Mouse (Mus musculus): ENCODE results near the gene Pde11a. TPM values are rescaled to one million over a fixed set of nuclear protein-coding genes. Genes with fewer than 3 reads are reported as not detected.

The Pde11a gene
- polyA plus RNA-seq, 1 experiment from 2014 or later = 1.2 TPM

- Histone ChIP-seq H3K27me3 (replicated peaks; ENCODE audit: control insufficient read depth, insufficient read depth, low read length) (no peaks in the 10 kb centered on the region), H3K27ac (ENCODE audit: low read depth, low read length) (0 out of 2 replicates have a peak overlapping the region, but pooled peaks have one; percentile 25), H3K9ac (ENCODE audit: low read depth, low read length) (no peak overlapping the region), H3K4me1 (ENCODE audit: control insufficient read depth, insufficient read depth, low read depth, low read length) (peaks cover 10% of the 10 kb centered on the region), H3K4me2 (ENCODE audit: low read length) (no peak overlapping the region), H3K36me3 (ENCODE audit: control insufficient read depth, insufficient read depth, low read length) (no peaks in the 10 kb centered on the region), H3K4me3 (ENCODE audit: low read length) (no peak overlapping the region), H3K9me3 (ENCODE audit: control insufficient read depth, low read length) (no peaks in the 10 kb centered on the region)
- 52% methylated on average over 6 of the region's 6 CpGs for WGBS
- ATAC-seq = no peak
Observed at GRCm38 (mm10) chr2:75991581-75992205, 346.9 kb downstream of the Pde11a start.

GRCm38 (mm10) chr2:75990885-75991539, 347.6 kb downstream of the Pde11a start:
- no peaks in the 10 kb centered on the region for H3K9me3 ChIP-seq (ENCODE audit: control insufficient read depth, low read length)
- no peak overlapping the region for H3K4me3 ChIP-seq (ENCODE audit: low read length)
- H3K36me3 ChIP-seq (ENCODE audit: control insufficient read depth, insufficient read depth, low read length) = no peaks in the 10 kb centered on the region
- no peak overlapping the region for H3K4me2 ChIP-seq (ENCODE audit: low read length)
- no peak overlapping the region for H3K27ac ChIP-seq (ENCODE audit: low read depth, low read length)
- peaks cover 10% of the 10 kb centered on the region for H3K4me1 ChIP-seq (ENCODE audit: control insufficient read depth, insufficient read depth, low read depth, low read length)
- WGBS = 53% methylated on average over 13 of the region's 13 CpGs
- ATAC-seq = no peak
- H3K27me3 ChIP-seq (replicated peaks; ENCODE audit: control insufficient read depth, insufficient read depth, low read length) = no peaks in the 10 kb centered on the region
- H3K9ac ChIP-seq (ENCODE audit: low read depth, low read length) = no peak overlapping the region

DNA sequence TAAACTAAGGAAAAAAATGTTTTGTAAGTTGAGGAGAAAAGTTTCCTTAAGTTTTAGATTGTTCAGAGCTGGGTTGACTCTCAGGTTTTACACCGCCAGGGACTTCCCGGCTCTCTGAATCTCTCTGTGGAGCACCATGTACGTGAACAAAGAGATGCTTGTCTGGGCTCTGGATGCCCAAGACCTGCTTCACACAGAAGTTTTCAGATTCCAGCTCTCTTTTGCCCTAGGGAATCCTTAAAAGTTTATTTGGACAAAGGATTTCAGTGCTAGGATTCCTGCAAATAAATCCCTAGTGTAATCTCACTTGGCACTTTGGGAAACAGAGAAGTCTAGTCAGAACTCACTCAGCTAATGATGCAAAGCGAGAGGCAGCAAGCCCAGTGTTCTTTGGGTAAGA, 348.9 kb downstream of the Pde11a start:
- Histone ChIP-seq H3K36me3 (ENCODE audit: control insufficient read depth, insufficient read depth, low read length) (no peaks in the 10 kb centered on the region), H3K4me3 (ENCODE audit: low read length) (no peak overlapping the region), H3K4me1 (ENCODE audit: control insufficient read depth, insufficient read depth, low read depth, low read length) (peaks cover 10% of the 10 kb centered on the region), H3K4me2 (ENCODE audit: low read length) (no peak overlapping the region), H3K9me3 (ENCODE audit: control insufficient read depth, low read length) (no peaks in the 10 kb centered on the region), H3K27me3 (replicated peaks; ENCODE audit: control insufficient read depth, insufficient read depth, low read length) (no peaks in the 10 kb centered on the region), H3K27ac (ENCODE audit: low read depth, low read length) (peak overlapping the region; percentile 89; the same call in 1 of the 2 replicates), H3K9ac (ENCODE audit: low read depth, low read length) (no peak overlapping the region)
- ATAC-seq = no peak
- 60% methylated on average over 4 of the region's 4 CpGs for WGBS

DNA sequence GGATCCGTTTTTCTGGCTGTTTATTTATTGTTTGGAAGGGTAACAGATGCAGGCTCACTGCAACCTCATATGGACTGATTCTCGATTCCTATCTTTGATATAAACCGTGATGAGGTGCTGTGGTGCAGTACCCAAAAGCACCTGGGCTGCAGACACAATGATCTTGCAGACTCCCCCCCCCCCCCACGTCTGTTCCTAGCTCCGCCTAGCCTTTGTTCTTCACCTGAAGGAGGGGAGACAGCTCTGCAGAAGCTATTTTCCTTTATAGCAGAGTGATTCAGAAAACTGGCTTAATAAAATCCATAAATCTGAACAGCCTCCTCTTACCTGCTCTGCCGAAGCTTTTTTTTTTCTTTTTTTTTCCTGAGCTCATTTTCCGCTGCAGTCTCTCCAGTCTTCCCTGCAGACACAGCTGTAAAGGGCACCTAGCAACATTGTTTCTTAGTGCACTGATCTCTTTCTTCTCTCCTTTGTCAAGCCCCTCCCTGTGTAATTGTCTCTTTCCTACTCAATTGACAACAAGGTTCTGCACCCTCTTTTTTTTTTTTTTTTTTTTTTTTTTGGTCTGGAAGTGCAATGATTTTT, 349.7 kb downstream of the Pde11a start:
- ATAC-seq = peak; percentile 79
- Histone ChIP-seq H3K4me2 (ENCODE audit: low read length) (peak overlapping the region; percentile 40), H3K36me3 (ENCODE audit: control insufficient read depth, insufficient read depth, low read length) (no peaks in the 10 kb centered on the region), H3K27me3 (replicated peaks; ENCODE audit: control insufficient read depth, insufficient read depth, low read length) (no peaks in the 10 kb centered on the region), H3K4me3 (ENCODE audit: low read length) (no peak overlapping the region), H3K4me1 (ENCODE audit: control insufficient read depth, insufficient read depth, low read depth, low read length) (peaks cover 10% of the 10 kb centered on the region), H3K9me3 (ENCODE audit: control insufficient read depth, low read length) (no peaks in the 10 kb centered on the region), H3K27ac (ENCODE audit: low read depth, low read length) (peak overlapping the region; percentile 89), H3K9ac (ENCODE audit: low read depth, low read length) (peak overlapping the region; percentile 42; the same call in 1 of the 2 replicates)
- 26% methylated on average over 7 of the region's 7 CpGs for WGBS

- Histone ChIP-seq H3K4me2 (ENCODE audit: low read length) (peak overlapping the region; percentile 40), H3K27ac (ENCODE audit: low read depth, low read length) (peak overlapping the region; percentile 89), H3K9ac (ENCODE audit: low read depth, low read length) (peak overlapping the region; percentile 42; the same call in 1 of the 2 replicates), H3K36me3 (ENCODE audit: control insufficient read depth, insufficient read depth, low read length) (no peaks in the 10 kb centered on the region), H3K9me3 (ENCODE audit: control insufficient read depth, low read length) (no peaks in the 10 kb centered on the region), H3K27me3 (replicated peaks; ENCODE audit: control insufficient read depth, insufficient read depth, low read length) (no peaks in the 10 kb centered on the region), H3K4me3 (ENCODE audit: low read length) (no peak overlapping the region), H3K4me1 (ENCODE audit: control insufficient read depth, insufficient read depth, low read depth, low read length) (peaks cover 10% of the 10 kb centered on the region)
- WGBS = 9% methylated on average over 4 of the region's 4 CpGs
- ATAC-seq = peak; percentile 55
Observed at GRCm38 (mm10) chr2:75988378-75988777, 350.2 kb downstream of the Pde11a start.

DNA sequence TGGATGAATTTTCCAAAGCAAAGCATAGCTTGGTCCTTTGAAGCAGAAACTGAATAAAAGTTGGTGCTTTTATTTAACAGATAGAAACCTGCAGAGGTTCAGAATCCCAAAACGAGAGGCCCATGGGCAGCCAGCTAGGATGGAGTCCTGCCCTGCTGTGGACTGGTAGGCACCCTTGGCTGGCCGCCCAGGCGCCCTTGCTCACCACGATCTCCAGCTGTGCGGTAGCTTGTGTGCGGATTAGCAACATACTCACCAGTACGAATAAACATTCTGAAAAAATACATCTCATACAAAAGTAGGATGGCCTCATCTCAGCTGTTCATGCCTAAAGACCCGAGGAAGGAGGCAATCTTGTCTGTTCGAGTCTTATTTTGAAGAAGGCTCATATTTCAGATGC, 350.8 kb downstream of the Pde11a start:
- WGBS = 60% methylated on average over 9 of the region's 9 CpGs
- Histone ChIP-seq H3K4me3 (ENCODE audit: low read length) (no peak overlapping the region), H3K36me3 (ENCODE audit: control insufficient read depth, insufficient read depth, low read length) (no peaks in the 10 kb centered on the region; the same call in 1 of the 2 replicates), H3K27ac (ENCODE audit: low read depth, low read length) (peak overlapping the region; percentile 89), H3K4me2 (ENCODE audit: low read length) (no peak overlapping the region), H3K4me1 (ENCODE audit: control insufficient read depth, insufficient read depth, low read depth, low read length) (peaks cover 10% of the 10 kb centered on the region), H3K9ac (ENCODE audit: low read depth, low read length) (no peak overlapping the region), H3K27me3 (replicated peaks; ENCODE audit: control insufficient read depth, insufficient read depth, low read length) (no peaks in the 10 kb centered on the region), H3K9me3 (ENCODE audit: control insufficient read depth, low read length) (no peaks in the 10 kb centered on the region)
- no peak for ATAC-seq

- WGBS = 4% methylated on average over 2 of the region's 2 CpGs
- H3K27me3 ChIP-seq (replicated peaks; ENCODE audit: control insufficient read depth, insufficient read depth, low read length) = no peaks in the 10 kb centered on the region
- no peak overlapping the region for H3K27ac ChIP-seq (ENCODE audit: low read depth, low read length)
- no peaks in the 10 kb centered on the region for H3K9me3 ChIP-seq (ENCODE audit: control insufficient read depth, low read length)
- no peak overlapping the region for H3K4me3 ChIP-seq (ENCODE audit: low read length)
- ATAC-seq = peak; percentile 62
- H3K36me3 ChIP-seq (ENCODE audit: control insufficient read depth, insufficient read depth, low read length) = peaks cover 2% of the 10 kb centered on the region; the same call in 1 of the 2 replicates
- peaks cover 10% of the 10 kb centered on the region for H3K4me1 ChIP-seq (ENCODE audit: control insufficient read depth, insufficient read depth, low read depth, low read length)
- H3K9ac ChIP-seq (ENCODE audit: low read depth, low read length) = no peak overlapping the region
- no peak overlapping the region for H3K4me2 ChIP-seq (ENCODE audit: low read length)
Observed at GRCm38 (mm10) chr2:75985124-75985523, 353.4 kb downstream of the Pde11a start.

DNA sequence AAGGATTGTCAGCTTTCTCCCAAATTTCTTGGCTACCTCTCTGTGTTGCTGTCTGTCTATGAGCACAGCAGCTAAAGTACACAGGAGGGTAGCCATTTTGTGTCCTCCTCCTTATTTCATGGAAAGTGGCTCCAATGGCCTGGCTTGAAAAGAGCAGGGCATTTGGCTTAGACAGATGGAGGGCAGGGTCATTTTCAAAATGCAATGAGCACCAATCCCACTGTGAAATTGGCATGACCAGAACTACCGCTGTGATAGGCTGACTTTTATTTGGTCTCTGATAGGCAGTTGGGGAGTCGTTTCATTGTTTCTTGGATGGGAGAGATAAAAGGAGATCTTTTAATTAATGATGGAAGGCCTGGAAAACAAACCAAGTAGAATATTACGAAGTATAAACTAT, 354.7 kb downstream of the Pde11a start:
- peaks cover 10% of the 10 kb centered on the region for H3K4me1 ChIP-seq (ENCODE audit: control insufficient read depth, insufficient read depth, low read depth, low read length)
- no peak overlapping the region for H3K9ac ChIP-seq (ENCODE audit: low read depth, low read length)
- no peak overlapping the region for H3K27ac ChIP-seq (ENCODE audit: low read depth, low read length)
- no peak overlapping the region for H3K4me2 ChIP-seq (ENCODE audit: low read length)
- no peak overlapping the region for H3K4me3 ChIP-seq (ENCODE audit: low read length)
- H3K27me3 ChIP-seq (replicated peaks; ENCODE audit: control insufficient read depth, insufficient read depth, low read length) = no peaks in the 10 kb centered on the region
- peaks cover 2% of the 10 kb centered on the region; the same call in 1 of the 2 replicates for H3K36me3 ChIP-seq (ENCODE audit: control insufficient read depth, insufficient read depth, low read length)
- WGBS = 55% methylated on average over 3 of the region's 3 CpGs
- no peak for ATAC-seq
- H3K9me3 ChIP-seq (ENCODE audit: control insufficient read depth, low read length) = no peaks in the 10 kb centered on the region

DNA sequence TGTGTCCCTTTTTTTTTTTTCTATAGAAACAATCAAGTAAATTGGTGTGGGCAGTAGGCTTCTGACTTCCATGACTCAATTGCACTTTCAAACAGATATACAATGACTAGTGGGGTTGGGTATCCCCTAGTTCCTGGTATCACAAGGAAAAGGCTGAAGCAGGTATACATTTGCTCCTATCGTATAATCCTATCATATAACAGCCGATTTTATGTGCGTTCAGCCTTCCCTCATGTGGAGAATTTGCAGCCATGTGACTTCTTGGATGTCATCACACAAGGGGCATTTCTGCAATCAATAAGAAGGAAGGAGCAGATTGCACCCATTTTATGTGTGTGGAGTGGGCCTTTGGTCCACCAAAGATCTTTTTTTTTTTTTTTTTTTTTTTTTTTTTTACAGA, 355.5 kb downstream of the Pde11a start:
- Histone ChIP-seq H3K9ac (ENCODE audit: low read depth, low read length) (no peak overlapping the region), H3K36me3 (ENCODE audit: control insufficient read depth, insufficient read depth, low read length) (peaks cover 2% of the 10 kb centered on the region; the same call in 1 of the 2 replicates), H3K9me3 (ENCODE audit: control insufficient read depth, low read length) (no peaks in the 10 kb centered on the region), H3K4me3 (ENCODE audit: low read length) (no peak overlapping the region), H3K27ac (ENCODE audit: low read depth, low read length) (no peak overlapping the region), H3K4me2 (ENCODE audit: low read length) (no peak overlapping the region), H3K27me3 (replicated peaks; ENCODE audit: control insufficient read depth, insufficient read depth, low read length) (no peaks in the 10 kb centered on the region), H3K4me1 (ENCODE audit: control insufficient read depth, insufficient read depth, low read depth, low read length) (peaks cover 5% of the 10 kb centered on the region)
- WGBS = 96% methylated on average over 3 of the region's 3 CpGs
- no peak for ATAC-seq

Measured in hindbrain, embryonic 16.5 days (tissue).